Mouse (Mus musculus) intestine, embryonic 16.5 days (tissue): ENCODE measurements around the gene AU015836. TPM values are rescaled to one million over a fixed set of nuclear protein-coding genes. Genes with fewer than 3 reads are reported as not detected.

Experiments
- ATAC-seq: fragments of 200-750 bp; cut with Nextera tagmentation; 2 replicates; pipeline ENCODE4 v1.8.0; 2017; ENCODE audit warnings: moderate TSS enrichment, moderate library complexity
- H3K27ac ChIP-seq: fragments of 300-500 bp; sonication (generic); 2 replicates; pipeline ENCODE4 v1.5.1; 2014; ENCODE audit warnings: mild to moderate bottlenecking, low read length
- H3K27me3 ChIP-seq: fragments of 300-500 bp; sonication (generic); replicated peaks from 2 replicates; pipeline ENCODE4 v1.6.1; 2014; ENCODE audit warnings: low read length, control low read depth, mixed read lengths; ENCODE audit not compliant: control insufficient read depth, insufficient read depth
- H3K36me3 ChIP-seq: fragments of 300-500 bp; sonication (generic); 2 replicates; pipeline ENCODE4 v1.6.1; 2014; ENCODE audit warnings: low read length, control low read depth; ENCODE audit not compliant: control insufficient read depth, insufficient read depth
- H3K4me1 ChIP-seq: fragments of 300-500 bp; sonication (generic); 2 replicates; pipeline ENCODE4 v1.6.1; 2014; ENCODE audit warnings: low read length, control low read depth, mixed read lengths; ENCODE audit not compliant: control insufficient read depth, insufficient read depth
- H3K4me2 ChIP-seq: fragments of 300-500 bp; sonication (generic); 2 replicates; pipeline ENCODE4 v1.6.1; 2014; ENCODE audit warnings: low read depth, low read length, control low read depth
- H3K4me3 ChIP-seq: fragments of 300-500 bp; sonication (generic); 2 replicates; pipeline ENCODE4 v1.5.1; 2014; ENCODE audit warnings: mild to moderate bottlenecking, low read length
- H3K9ac ChIP-seq: fragments of 300-500 bp; sonication (generic); 2 replicates; pipeline ENCODE4 v1.6.1; 2014; ENCODE audit warnings: low read depth, low read length
- H3K9me3 ChIP-seq: fragments of 300-500 bp; sonication (generic); 2 replicates; pipeline ENCODE4 v1.6.1; 2016; ENCODE audit warnings: low read length, control low read depth; ENCODE audit not compliant: control insufficient read depth
- WGBS: fragments of 180-500 bp; shearing (Covaris S2); extraction: QIAGEN DNeasy Blood & Tissue Kit; methylation state at CpG from one replicate; pipeline ENCODE4 v1.1.7; 2014; 5-methylcytosine and 5-hydroxymethylcytosine counted together
- polyA plus RNA-seq: library from polyadenylated mRNA; unstranded; fragments of >200 nt; fragmentation: Nextera tagmentation; extraction: Ambion mirVana; gene quantifications from 2 replicates; pipeline ENCODE4 v1.2.1, GENCODE M21; 2015

AU015836 gene
- polyA plus RNA-seq, 1 experiment from 2014 or later, result 0.73 TPM

DNA sequence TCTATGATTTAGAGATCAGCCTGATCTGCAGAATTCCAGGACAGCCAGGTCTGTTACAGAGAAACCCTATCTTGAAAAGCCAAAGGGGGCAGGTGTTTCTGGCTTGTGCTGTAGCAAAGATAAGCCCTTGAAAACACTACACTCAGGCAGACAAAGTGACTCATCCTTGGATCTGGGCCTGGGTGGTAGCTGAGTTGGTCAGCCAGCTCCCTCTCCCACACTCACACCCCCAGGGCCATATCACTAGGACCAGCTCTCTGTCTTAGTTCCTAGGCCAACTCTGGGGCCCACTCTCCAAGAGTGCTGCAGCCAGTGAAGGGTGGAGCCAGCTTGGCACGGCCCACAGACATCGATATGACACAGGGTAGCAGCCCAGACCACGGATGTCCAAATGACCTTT, 38.5 kb downstream of the AU015836 start:
- Histone ChIP-seq H3K4me3 (no peak overlapping the region), H3K36me3 (no peaks in the 10 kb centered on the region), H3K27me3 (peaks cover 5% of the 10 kb centered on the region; the same call in 1 of the 2 replicates), H3K27ac (no peak overlapping the region), H3K9me3 (no peaks in the 10 kb centered on the region), H3K4me2 (no peak overlapping the region), H3K4me1 (no peaks in the 10 kb centered on the region), H3K9ac (no peak overlapping the region)
- ATAC-seq, result no peak
- 83% methylated on average over 3 of the region's 3 CpGs for WGBS

DNA sequence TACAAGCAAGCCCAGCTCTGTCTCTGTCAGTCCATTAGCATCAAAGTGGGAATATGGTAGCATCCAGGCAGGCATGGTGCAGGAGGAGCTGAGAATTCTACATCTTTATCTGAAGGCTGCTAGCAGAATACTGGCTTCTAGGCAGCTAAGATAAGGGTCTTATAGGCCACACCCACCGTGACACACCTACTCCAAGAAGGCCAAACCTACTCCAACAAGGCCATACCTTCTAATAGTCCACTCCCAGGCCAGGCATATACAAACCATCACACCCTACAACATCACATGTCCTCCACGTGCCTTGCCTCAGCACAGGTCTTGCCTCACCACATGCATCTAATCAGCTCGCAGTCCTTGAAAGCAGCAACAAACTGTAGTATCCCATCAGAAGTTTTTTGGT, 41.0 kb downstream of the AU015836 start:
- WGBS, result 79% methylated on average over 3 of the region's 3 CpGs
- ATAC-seq, result no peak
- Histone ChIP-seq H3K36me3 (no peaks in the 10 kb centered on the region), H3K4me3 (no peak overlapping the region), H3K9me3 (no peaks in the 10 kb centered on the region), H3K4me2 (no peak overlapping the region), H3K9ac (no peak overlapping the region), H3K4me1 (no peaks in the 10 kb centered on the region), H3K27ac (no peak overlapping the region), H3K27me3 (peaks cover 10% of the 10 kb centered on the region; the same call in 1 of the 2 replicates)

GRCm38 (mm10) chrX:94011656-94012173, 43.3 kb downstream of the AU015836 start:
- no peak overlapping the region for H3K4me3 ChIP-seq
- ATAC-seq, result no peak

GRCm38 (mm10) chrX:94012479-94013167, 44.2 kb downstream of the AU015836 start:
- no peak overlapping the region for H3K27ac ChIP-seq
- H3K9ac ChIP-seq, result no peak overlapping the region

More at GRCm38 (mm10) chrX:94011656-94012173, 43.3 kb downstream of the AU015836 start:
- 79% methylated on average over 7 of the region's 7 CpGs for WGBS
- Histone ChIP-seq H3K9ac (no peak overlapping the region), H3K27ac (no peak overlapping the region), H3K4me2 (no peak overlapping the region), H3K9me3 (no peaks in the 10 kb centered on the region), H3K4me1 (no peaks in the 10 kb centered on the region), H3K27me3 (peaks cover 13% of the 10 kb centered on the region), H3K36me3 (no peaks in the 10 kb centered on the region)

GRCm38 (mm10) chrX:94016891-94017290, 48.4 kb downstream of the AU015836 start:
- Histone ChIP-seq H3K4me3 (no peak overlapping the region), H3K9me3 (no peaks in the 10 kb centered on the region), H3K4me1 (no peaks in the 10 kb centered on the region), H3K27ac (no peak overlapping the region), H3K36me3 (no peaks in the 10 kb centered on the region), H3K9ac (no peak overlapping the region), H3K4me2 (no peak overlapping the region), H3K27me3 (peaks cover 17% of the 10 kb centered on the region)
- no peak for ATAC-seq
- WGBS, result 7% methylated on average over 1 of the region's 1 CpGs

More at GRCm38 (mm10) chrX:94012479-94013167, 44.2 kb downstream of the AU015836 start:
- Histone ChIP-seq H3K4me3 (peak overlapping the region; percentile 7; the same call in 1 of the 2 replicates), H3K36me3 (no peaks in the 10 kb centered on the region), H3K27me3 (peaks cover 11% of the 10 kb centered on the region), H3K4me2 (peak overlapping the region; percentile 27; the same call in 1 of the 2 replicates), H3K9me3 (no peaks in the 10 kb centered on the region), H3K4me1 (no peaks in the 10 kb centered on the region)
- 31% methylated on average over 12 of the region's 12 CpGs for WGBS
- peak; percentile 68 for ATAC-seq

- WGBS, result 67% methylated on average over 5 of the region's 5 CpGs
- Histone ChIP-seq H3K4me1 (no peaks in the 10 kb centered on the region), H3K27ac (no peak overlapping the region), H3K36me3 (no peaks in the 10 kb centered on the region), H3K27me3 (peaks cover 6% of the 10 kb centered on the region; the same call in 1 of the 2 replicates), H3K9me3 (no peaks in the 10 kb centered on the region), H3K4me2 (no peak overlapping the region), H3K9ac (no peak overlapping the region), H3K4me3 (no peak overlapping the region)
- ATAC-seq, result no peak
These were observed 53.9 kb downstream of the AU015836 start for GRCm38 (mm10) chrX:94022264-94022874.

Other genes with a start within 250 kb of the AU015836 start
- gene Pdk3, start 136.5 kb upstream of the AU015836 start, polyA plus RNA-seq, result 61.3 and 63.9 TPM in 2 replicates
- 20.2 and 22.2 TPM in 2 replicates for gene Zfx, start 155.0 kb downstream of the AU015836 start, polyA plus RNA-seq
- 63.0 and 68.9 TPM in 2 replicates for gene Eif2s3x, start 244.2 kb downstream of the AU015836 start, polyA plus RNA-seq